Mouse (Mus musculus) heart, embryonic 12.5 days (tissue): Measurements from ENCODE around the gene Adamtsl2. TPM values are rescaled to one million over a fixed set of nuclear protein-coding genes. Genes with fewer than 3 reads are reported as not detected.

Experiments used
- ATAC-seq: fragments of 200-750 bp; cut with Nextera tagmentation; 2 replicates; pipeline ENCODE4 v1.8.0; 2017; ENCODE audit warnings: moderate TSS enrichment, moderate library complexity; ENCODE audit not compliant: insufficient number of reproducible peaks, low FRiP score
- H3K27ac ChIP-seq: fragments of 300-500 bp; sonication (generic); 2 replicates; pipeline ENCODE4 v1.5.1; 2016; ENCODE audit warnings: mild to moderate bottlenecking, moderate library complexity; ENCODE audit not compliant: poor library complexity, severe bottlenecking
- H3K27me3 ChIP-seq: fragments of 300-500 bp; sonication (generic); replicated peaks from 2 replicates; pipeline ENCODE4 v1.6.1; 2016; ENCODE audit warnings: mild to moderate bottlenecking, moderate library complexity
- H3K36me3 ChIP-seq: fragments of 300-500 bp; sonication (generic); 2 replicates; pipeline ENCODE4 v1.6.1; 2016; ENCODE audit warnings: mild to moderate bottlenecking, moderate library complexity
- H3K4me1 ChIP-seq: fragments of 300-500 bp; sonication (generic); replicated peaks from 2 replicates; pipeline ENCODE4 v1.6.1; 2016; ENCODE audit warnings: mild to moderate bottlenecking
- H3K4me2 ChIP-seq: fragments of 300-500 bp; sonication (generic); 2 replicates; pipeline ENCODE4 v1.6.1; 2016; ENCODE audit warnings: mild to moderate bottlenecking, moderate library complexity
- H3K4me3 ChIP-seq: fragments of 300-500 bp; sonication (generic); 2 replicates; pipeline ENCODE4 v1.5.1; 2016; ENCODE audit warnings: mild to moderate bottlenecking
- H3K9ac ChIP-seq: fragments of 300-500 bp; sonication (generic); 2 replicates; pipeline ENCODE4 v1.6.1; 2016; ENCODE audit warnings: mild to moderate bottlenecking, moderate library complexity
- H3K9me3 ChIP-seq: fragments of 300-500 bp; sonication (generic); replicated peaks from 2 replicates; pipeline ENCODE4 v1.6.1; 2016; ENCODE audit warnings: mild to moderate bottlenecking, moderate library complexity
- WGBS: fragments of 180-500 bp; shearing (Covaris S2); methylation state at CpG from one replicate; pipeline ENCODE4 v1.1.7; 2016; 5-methylcytosine and 5-hydroxymethylcytosine counted together
- polyA plus RNA-seq: library from polyadenylated mRNA; unstranded; fragments of >200 nt; fragmentation: Nextera tagmentation; extraction: Ambion mirVana; gene quantifications from 2 replicates; pipeline ENCODE4 v1.2.1, GENCODE M21; 2016

The Adamtsl2 gene
- polyA plus RNA-seq, 1 experiment from 2014 or later: 12.2 TPM

DNA sequence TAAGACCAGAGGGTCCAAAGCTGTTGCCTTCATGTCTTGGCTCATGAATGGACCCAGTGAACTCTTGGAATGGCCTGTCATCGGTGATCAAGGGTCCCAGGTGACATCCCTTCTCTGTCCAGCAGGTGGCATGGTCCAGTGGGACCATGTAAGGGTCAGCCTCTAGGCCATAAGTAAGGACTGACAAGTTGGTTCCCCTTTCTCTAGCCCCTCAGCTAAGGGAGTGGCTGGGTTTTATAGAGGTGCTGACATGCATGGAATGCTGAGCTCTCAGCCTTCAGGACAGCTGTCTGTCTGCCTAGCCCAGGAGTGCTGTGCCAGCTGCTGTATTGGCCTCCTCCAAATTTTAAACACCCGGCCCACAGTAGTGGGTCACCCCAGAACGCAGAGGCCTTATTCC, 3.7 kb upstream of the Adamtsl2 start:
- Histone ChIP-seq H3K9me3 (no peaks in the 10 kb centered on the region), H3K9ac (no peak overlapping the region), H3K4me2 (no peak overlapping the region), H3K36me3 (no peaks in the 10 kb centered on the region), H3K4me3 (no peak overlapping the region), H3K4me1 (peaks cover 55% of the 10 kb centered on the region), H3K27ac (no peak overlapping the region), H3K27me3 (peaks cover 16% of the 10 kb centered on the region)
- 59% methylated on average over 3 of the region's 3 CpGs for WGBS
- no peak for ATAC-seq

DNA sequence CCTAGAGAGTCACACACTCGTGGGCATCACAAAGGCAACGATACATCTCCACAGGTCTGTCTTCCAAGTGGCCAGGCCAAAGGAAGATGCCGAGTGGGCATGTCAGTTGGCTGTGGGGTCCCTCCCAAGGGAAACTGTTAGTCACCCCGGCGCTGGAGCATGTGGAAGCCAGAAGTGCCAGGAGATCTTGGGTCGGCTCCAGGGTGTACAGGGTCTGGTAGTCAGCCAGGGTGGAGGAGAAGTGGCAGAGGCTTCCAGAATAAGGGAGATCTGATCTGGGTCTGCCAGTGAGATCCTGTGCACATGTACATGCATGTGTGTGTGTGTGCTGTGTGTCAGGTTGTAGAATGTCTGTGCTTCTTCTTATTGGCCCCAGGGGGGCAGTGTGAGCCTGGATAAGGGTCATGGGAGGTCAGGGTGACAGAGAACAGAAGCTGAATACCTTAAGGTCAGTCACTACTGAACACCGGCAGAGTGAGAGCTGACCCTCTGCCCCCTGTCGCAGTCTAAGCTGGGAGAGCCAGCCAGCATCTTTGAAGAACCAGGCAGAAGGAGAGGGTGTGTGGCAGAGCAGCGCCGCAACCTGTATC, 1.4 kb upstream of the Adamtsl2 start:
- Histone ChIP-seq H3K4me1 (peaks cover 48% of the 10 kb centered on the region), H3K36me3 (no peaks in the 10 kb centered on the region), H3K4me2 (no peak overlapping the region), H3K27ac (no peak overlapping the region), H3K4me3 (no peak overlapping the region), H3K9me3 (no peaks in the 10 kb centered on the region), H3K27me3 (peaks cover 19% of the 10 kb centered on the region), H3K9ac (no peak overlapping the region; the same call in 1 of the 2 replicates)
- ATAC-seq: no peak
- WGBS: 62% methylated on average over 10 of the region's 10 CpGs

DNA sequence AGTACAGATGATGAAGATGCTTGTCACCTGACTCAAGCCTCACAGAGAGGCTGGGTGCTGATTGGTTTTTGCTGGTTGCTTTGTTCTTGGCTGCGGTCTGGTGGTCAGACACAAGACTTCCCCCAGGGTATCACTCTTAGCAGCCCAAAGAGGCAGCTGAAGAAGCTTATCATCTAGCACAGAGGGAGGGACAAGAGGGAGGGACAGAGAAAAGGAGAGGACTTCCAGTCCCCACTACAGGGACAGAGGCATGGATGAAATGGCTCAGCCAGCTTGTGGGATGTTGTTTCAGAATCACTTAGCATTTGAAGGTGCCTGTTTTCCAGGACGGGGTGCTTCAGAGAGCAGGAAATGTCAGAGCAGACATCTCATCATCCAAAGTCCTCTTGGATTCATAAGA, 867 bp upstream of the Adamtsl2 start:
- peaks cover 48% of the 10 kb centered on the region for H3K4me1 ChIP-seq
- no peak overlapping the region for H3K27ac ChIP-seq
- WGBS: 20% methylated on average over 2 of the region's 2 CpGs
- no peak overlapping the region for H3K4me3 ChIP-seq
- H3K27me3 ChIP-seq: peaks cover 19% of the 10 kb centered on the region
- no peaks in the 10 kb centered on the region for H3K36me3 ChIP-seq
- ATAC-seq: no peak
- peak overlapping the region; percentile 15; the same call in 1 of the 2 replicates for H3K9ac ChIP-seq
- peak overlapping the region; percentile 59; the same call in 1 of the 2 replicates for H3K4me2 ChIP-seq
- H3K9me3 ChIP-seq: no peaks in the 10 kb centered on the region

DNA sequence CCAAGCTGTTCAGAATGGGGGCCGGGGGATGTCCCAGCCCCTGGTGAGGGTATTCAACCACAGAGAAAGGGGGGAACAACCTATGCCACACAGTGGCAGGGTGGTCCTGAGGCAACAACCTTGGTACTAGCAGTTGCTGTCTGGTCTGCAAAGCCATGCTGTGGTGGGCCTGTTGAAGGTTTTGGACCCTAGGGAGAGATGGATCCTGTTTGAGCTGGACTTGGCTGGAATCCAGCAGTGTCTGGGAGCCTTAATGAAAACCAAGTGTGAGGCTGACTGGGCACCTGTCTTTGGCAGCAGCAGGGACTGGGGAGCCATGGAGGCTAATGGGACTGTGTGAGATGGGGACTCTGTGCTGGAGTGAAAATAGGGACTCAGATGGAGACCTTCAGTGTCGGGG, 470 bp downstream of the Adamtsl2 start:
- Histone ChIP-seq H3K4me3 (peak overlapping the region; percentile 8), H3K9me3 (no peaks in the 10 kb centered on the region), H3K9ac (peak overlapping the region; percentile 44), H3K36me3 (no peaks in the 10 kb centered on the region), H3K4me2 (peak overlapping the region; percentile 59), H3K27me3 (peaks cover 13% of the 10 kb centered on the region), H3K4me1 (peaks cover 57% of the 10 kb centered on the region), H3K27ac (peak overlapping the region; percentile 17)
- 55% methylated on average over 2 of the region's 2 CpGs for WGBS
- ATAC-seq: no peak

DNA sequence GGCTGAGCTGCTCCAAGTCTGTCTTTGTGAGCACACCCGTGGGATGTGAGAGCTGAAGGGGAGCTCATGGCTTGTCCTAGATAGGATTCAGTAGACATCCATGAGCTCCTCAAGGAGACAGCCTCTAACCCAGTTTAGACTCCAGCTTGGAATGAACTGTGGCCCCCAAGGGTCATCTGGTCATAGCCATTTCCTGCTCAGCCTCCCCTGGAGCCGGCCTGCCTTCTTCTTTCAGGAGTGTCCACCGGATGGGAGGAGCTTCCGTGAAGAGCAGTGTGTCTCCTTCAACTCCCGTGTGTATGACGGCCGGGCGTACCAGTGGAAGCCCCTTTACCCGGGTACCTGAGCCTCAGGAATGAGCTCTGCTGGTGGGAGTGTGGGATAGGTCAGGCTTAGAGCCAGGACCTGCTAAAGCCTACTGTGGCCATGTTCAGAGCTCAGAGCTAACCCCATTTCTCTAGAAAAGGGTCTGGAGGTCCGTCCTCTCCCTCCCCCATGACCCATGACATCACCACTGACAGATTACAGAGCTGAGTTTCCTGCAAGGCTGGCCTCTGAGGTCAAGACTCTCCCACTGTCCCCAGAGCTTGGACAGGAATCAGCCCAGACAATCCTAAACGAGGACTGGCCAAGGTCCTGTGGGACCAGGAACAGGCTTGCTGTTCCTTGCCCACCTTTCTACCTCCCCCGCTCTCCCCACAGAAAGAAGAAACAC, 4.7 kb downstream of the Adamtsl2 start:
- Histone ChIP-seq H3K27me3 (0 out of 2 replicates have a peak, but pooled peaks cover 3% of the 10 kb centered on the region), H3K27ac (no peak overlapping the region), H3K4me1 (peaks cover 74% of the 10 kb centered on the region), H3K4me2 (no peak overlapping the region), H3K9ac (no peak overlapping the region), H3K4me3 (no peak overlapping the region), H3K36me3 (no peaks in the 10 kb centered on the region), H3K9me3 (no peaks in the 10 kb centered on the region)
- WGBS: 58% methylated on average over 12 of the region's 12 CpGs
- peak; percentile 19; the same call in 1 of the 2 replicates for ATAC-seq

DNA sequence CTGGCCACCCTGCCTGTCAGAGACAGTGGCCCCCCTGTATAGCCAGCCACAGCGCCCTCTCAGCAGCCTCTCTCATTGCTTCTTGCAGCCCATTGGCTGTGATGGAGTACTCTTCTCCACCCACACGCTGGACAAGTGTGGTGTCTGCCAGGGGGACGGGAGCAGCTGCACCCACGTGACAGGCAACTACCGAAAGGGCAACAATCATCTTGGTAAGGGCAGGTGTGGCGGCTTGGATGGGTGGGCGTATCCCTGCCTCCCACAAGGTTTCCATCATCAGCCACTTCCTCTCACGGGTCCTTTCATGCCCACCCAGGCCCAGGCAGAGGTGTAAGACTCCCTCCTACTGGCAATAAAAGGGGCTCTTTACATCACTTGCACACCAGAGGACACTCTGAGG, 5.8 kb downstream of the Adamtsl2 start:
- no peak overlapping the region; the same call in 1 of the 2 replicates for H3K9ac ChIP-seq
- no peak for ATAC-seq
- H3K4me2 ChIP-seq: no peak overlapping the region
- H3K9me3 ChIP-seq: no peaks in the 10 kb centered on the region
- H3K27ac ChIP-seq: no peak overlapping the region
- 42% methylated on average over 8 of the region's 8 CpGs for WGBS
- H3K4me1 ChIP-seq: peaks cover 68% of the 10 kb centered on the region
- peaks cover 3% of the 10 kb centered on the region; the same call in 1 of the 2 replicates for H3K36me3 ChIP-seq
- no peak overlapping the region for H3K4me3 ChIP-seq
- 0 out of 2 replicates have a peak, but pooled peaks cover 3% of the 10 kb centered on the region for H3K27me3 ChIP-seq

DNA sequence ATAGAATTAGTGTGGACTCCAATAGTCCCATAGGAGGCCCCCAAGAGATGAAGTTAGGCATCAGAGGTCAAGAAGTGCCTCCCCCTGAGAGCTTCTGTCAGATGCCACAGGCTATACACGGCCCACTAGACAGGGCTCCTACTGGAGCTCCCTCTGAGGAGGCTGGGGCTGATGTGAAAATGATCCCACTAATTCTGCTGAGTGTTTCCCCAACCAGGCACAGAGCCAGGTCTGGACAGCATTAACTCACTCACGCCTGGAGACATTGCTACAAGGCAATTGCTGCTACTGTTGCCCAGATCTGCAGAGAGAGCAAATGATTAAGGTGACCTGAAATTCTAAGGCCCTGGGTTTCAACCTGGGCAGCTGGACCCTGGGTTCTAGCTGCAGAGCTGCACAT, 6.6 kb downstream of the Adamtsl2 start:
- H3K27ac ChIP-seq: no peak overlapping the region
- H3K9me3 ChIP-seq: no peaks in the 10 kb centered on the region
- no peak overlapping the region for H3K4me3 ChIP-seq
- H3K36me3 ChIP-seq: peaks cover 5% of the 10 kb centered on the region; the same call in 1 of the 2 replicates
- H3K27me3 ChIP-seq: 0 out of 2 replicates have a peak, but pooled peaks cover 3% of the 10 kb centered on the region
- peaks cover 63% of the 10 kb centered on the region for H3K4me1 ChIP-seq
- H3K9ac ChIP-seq: no peak overlapping the region
- H3K4me2 ChIP-seq: no peak overlapping the region
- ATAC-seq: no peak
- WGBS: 18% methylated on average over 2 of the region's 2 CpGs

DNA sequence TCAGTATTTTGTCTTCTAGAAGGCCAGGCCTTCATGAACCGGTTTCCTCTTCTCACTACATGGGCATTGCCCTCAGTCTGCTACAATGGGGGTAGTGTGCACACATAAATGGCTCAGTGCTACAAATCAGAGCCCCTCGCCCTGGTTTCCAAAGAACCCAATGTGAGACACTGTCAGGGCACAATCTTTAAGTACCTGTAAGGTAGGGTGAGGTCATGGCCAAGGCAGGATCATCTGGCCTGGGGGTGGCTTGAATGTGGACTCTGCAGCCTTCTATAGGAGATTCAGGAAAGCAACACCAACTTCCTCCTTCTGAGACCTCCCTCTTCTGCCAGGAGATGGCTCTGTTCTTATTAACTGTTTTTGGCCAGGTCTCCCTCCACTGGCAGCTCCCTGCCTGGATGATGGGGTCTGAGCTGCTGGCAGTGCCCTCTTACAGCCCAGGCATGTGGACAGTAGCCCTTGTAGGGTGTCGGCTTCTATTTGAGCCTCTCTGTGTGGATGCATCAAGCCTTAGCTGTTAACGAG, 7.4 kb downstream of the Adamtsl2 start:
- H3K27me3 ChIP-seq: 0 out of 2 replicates have a peak, but pooled peaks cover 3% of the 10 kb centered on the region
- peaks cover 58% of the 10 kb centered on the region for H3K4me1 ChIP-seq
- H3K36me3 ChIP-seq: peaks cover 5% of the 10 kb centered on the region; the same call in 1 of the 2 replicates
- no peak overlapping the region for H3K4me3 ChIP-seq
- no peak overlapping the region for H3K27ac ChIP-seq
- H3K4me2 ChIP-seq: no peak overlapping the region
- 66% methylated on average over 4 of the region's 4 CpGs for WGBS
- ATAC-seq: no peak
- H3K9ac ChIP-seq: no peak overlapping the region
- H3K9me3 ChIP-seq: no peaks in the 10 kb centered on the region

DNA sequence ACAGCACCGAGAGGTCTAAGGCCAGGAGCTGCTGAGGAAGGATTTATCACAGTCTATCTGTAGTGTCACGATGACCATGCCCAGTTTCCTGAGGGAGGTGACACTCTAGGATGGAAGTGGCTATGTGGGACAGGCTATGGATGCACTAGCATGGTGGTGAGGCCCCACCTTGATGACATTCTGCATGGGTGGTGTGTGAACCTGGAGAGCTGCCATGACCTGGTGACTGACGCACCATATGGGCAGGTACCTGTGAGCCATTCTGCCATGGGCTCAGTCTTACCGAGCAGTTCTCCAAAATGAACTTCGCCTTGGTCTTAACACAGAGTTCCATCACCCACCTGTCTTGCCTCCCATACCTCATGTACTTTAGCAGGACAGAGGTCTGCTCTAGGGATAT, 8.4 kb downstream of the Adamtsl2 start:
- Histone ChIP-seq H3K27me3 (no peaks in the 10 kb centered on the region), H3K4me3 (no peak overlapping the region), H3K4me2 (no peak overlapping the region), H3K27ac (peak overlapping the region; percentile 48; the same call in 1 of the 2 replicates), H3K9ac (no peak overlapping the region), H3K9me3 (no peaks in the 10 kb centered on the region), H3K36me3 (peaks cover 5% of the 10 kb centered on the region; the same call in 1 of the 2 replicates), H3K4me1 (peaks cover 57% of the 10 kb centered on the region)
- ATAC-seq: no peak
- 70% methylated on average over 5 of the region's 5 CpGs for WGBS

DNA sequence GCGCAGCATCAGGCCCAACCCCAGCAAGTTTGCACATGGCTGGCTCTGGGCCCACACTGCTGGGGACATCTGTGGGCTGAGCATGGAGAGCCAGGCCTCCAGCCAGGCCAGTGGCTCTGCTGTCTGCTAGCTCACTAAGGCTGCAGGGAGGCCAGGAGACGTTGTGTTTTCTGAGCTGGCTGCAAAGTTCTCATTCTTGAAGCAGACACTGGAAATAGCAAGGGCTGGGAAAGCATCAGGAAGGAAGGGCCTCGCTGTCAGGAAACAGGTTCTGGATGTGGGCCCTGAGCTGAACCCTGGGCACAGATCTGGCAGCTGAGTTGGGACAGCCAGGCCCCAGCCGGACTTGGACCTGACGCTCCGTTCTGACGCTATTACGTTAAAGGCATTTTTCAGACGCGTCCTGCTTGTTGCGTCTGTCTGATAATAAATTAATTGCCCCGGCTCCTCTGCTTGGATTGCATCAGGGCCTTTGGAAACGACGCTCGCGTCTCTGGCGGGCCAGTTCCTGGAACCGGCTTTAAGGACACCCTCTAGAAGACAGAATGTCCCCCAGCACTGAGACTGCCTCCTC, 9.0 kb downstream of the Adamtsl2 start:
- H3K27ac ChIP-seq: peak overlapping the region; percentile 48
- no peak overlapping the region for H3K4me2 ChIP-seq
- H3K9me3 ChIP-seq: no peaks in the 10 kb centered on the region
- 55% methylated on average over 18 of the region's 18 CpGs for WGBS
- no peak overlapping the region for H3K4me3 ChIP-seq
- peaks cover 57% of the 10 kb centered on the region for H3K4me1 ChIP-seq
- H3K9ac ChIP-seq: no peak overlapping the region
- peaks cover 5% of the 10 kb centered on the region; the same call in 1 of the 2 replicates for H3K36me3 ChIP-seq
- no peaks in the 10 kb centered on the region for H3K27me3 ChIP-seq
- peak; percentile 55; the same call in 1 of the 2 replicates for ATAC-seq

DNA sequence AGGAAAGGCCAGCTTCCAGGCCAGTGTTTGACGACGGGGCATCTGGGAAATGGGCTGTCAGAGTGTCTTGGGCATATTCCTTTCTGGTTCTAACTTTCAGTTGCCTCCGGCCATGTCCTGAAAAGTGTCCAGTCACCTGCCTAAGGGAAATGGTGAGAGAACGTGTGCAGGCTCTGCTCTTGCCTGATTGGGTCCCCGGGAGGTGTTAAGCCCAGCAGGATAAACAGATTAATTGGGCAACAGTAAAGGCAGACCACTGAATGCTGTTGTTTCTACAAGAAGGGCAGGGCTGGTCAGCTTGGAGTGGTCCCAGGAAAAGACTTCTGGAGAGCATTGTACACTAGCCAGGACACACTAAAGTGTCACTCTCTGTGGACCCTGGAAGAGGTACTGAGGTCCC, 9.5 kb downstream of the Adamtsl2 start:
- Histone ChIP-seq H3K4me2 (no peak overlapping the region), H3K36me3 (peaks cover 5% of the 10 kb centered on the region; the same call in 1 of the 2 replicates), H3K4me1 (peaks cover 57% of the 10 kb centered on the region), H3K27me3 (no peaks in the 10 kb centered on the region), H3K9ac (no peak overlapping the region), H3K27ac (no peak overlapping the region; the same call in 1 of the 2 replicates), H3K9me3 (no peaks in the 10 kb centered on the region), H3K4me3 (no peak overlapping the region)
- WGBS: 64% methylated on average over 5 of the region's 5 CpGs
- ATAC-seq: no peak
